ENCODE assay signal across 22 mouse cellular contexts in genomic region chr6:49394276-49394675, GRCm38 (mm10). TPM values are rescaled to one million over a fixed set of nuclear protein-coding genes. Genes with fewer than 3 reads are reported as not detected.
"Had no signal": no experiment of that assay in that cellular context is flagged by ENCODE, and none has a peak within 500 bp of the region (broad histone marks: within the 10 kb centered on the region; RNA-seq: fewer than 3 reads in every experiment).

No protein-coding gene starts in this region.

- DNase-seq: lung, adult 2 months; lung, postnatal 14 days; lung, postnatal 36 days; right cerebral cortex, postnatal 14 days; thymus, adult 2 months; thymus, postnatal 25 days; thymus, postnatal 4 days had no signal

- H3K4me3 ChIP-seq: lung, embryonic 15.5 days; megakaryocyte, embryonic 14.5 days; midbrain, embryonic 13.5 days; midbrain, embryonic 15.5 days; neural tube, embryonic 12.5 days; stomach, embryonic 15.5 days had no signal

- H3K36me3 ChIP-seq: lung, embryonic 15.5 days; midbrain, embryonic 13.5 days; midbrain, embryonic 15.5 days; neural tube, embryonic 12.5 days; stomach, embryonic 15.5 days had no signal

- H3K27me3 ChIP-seq: lung, embryonic 15.5 days; midbrain, embryonic 13.5 days; midbrain, embryonic 15.5 days; neural tube, embryonic 12.5 days; stomach, embryonic 15.5 days had no signal

- H3K27ac ChIP-seq: lung, embryonic 15.5 days; macrophage; midbrain, embryonic 13.5 days; midbrain, embryonic 15.5 days; neural tube, embryonic 12.5 days; stomach, embryonic 15.5 days; stomach, postnatal 0 days had no signal

- H3K4me1 ChIP-seq: lung, embryonic 15.5 days; megakaryocyte, embryonic 14.5 days; midbrain, embryonic 13.5 days; midbrain, embryonic 15.5 days; neural tube, embryonic 12.5 days; stomach, embryonic 15.5 days had no signal

RNA-seq across cellular contexts. Expression of gene Stk31, which starts 1.1 kb away (rescaled TPM):
- total RNA-seq: megakaryocyte progenitor cell, adult 5-6 weeks; midbrain, postnatal 0 days; monocyte, adult 5-6 weeks had no signal
- polyA plus RNA-seq: lung, adult 2 months; lung, embryonic 15.5 days; lung, postnatal 0 days; macrophage; midbrain, embryonic 13.5 days; midbrain, embryonic 15.5 days; midbrain, postnatal 0 days; neural tube, embryonic 12.5 days; neural tube, embryonic 14.5 days; spleen, adult 2 months; stomach, embryonic 15.5 days; stomach, postnatal 0 days; thymus, adult 2 months; urinary bladder, adult 2 months had no signal

RNA-seq across cellular contexts. Expression of gene Fam221a, which starts 26.7 kb away (rescaled TPM):
- total RNA-seq: monocyte, adult 5-6 weeks had no signal
